Mouse (Mus musculus): ENCODE results near the gene Aff4. TPM values are rescaled to one million over a fixed set of nuclear protein-coding genes. Genes with fewer than 3 reads are reported as not detected.
"Not testable (repeated sequence)": the region's sequence is repeated elsewhere in the genome, so short reads cannot be mapped to it uniquely, and the experiment has no call there.

Aff4 gene
- polyA plus RNA-seq, 1 experiment from 2014 or later = 20.5 TPM

GRCm38 (mm10) chr11:53413871-53414270, 63.2 kb downstream of the Aff4 start:
- Histone ChIP-seq H3K4me1 (ENCODE audit: control insufficient read depth, insufficient read depth, low read length) (no peaks in the 10 kb centered on the region), H3K27ac (ENCODE audit: low read length) (no peak overlapping the region), H3K9me3 (replicated peaks; ENCODE audit: control insufficient read depth, low read length) (no peaks in the 10 kb centered on the region), H3K4me2 (ENCODE audit: low read depth, low read length) (no peak overlapping the region), H3K27me3 (ENCODE audit: control insufficient read depth, insufficient read depth, low read length) (no peaks in the 10 kb centered on the region), H3K9ac (ENCODE audit: low read length) (no peak overlapping the region), H3K4me3 (replicated peaks; ENCODE audit: low read length) (no peak overlapping the region), H3K36me3 (ENCODE audit: control insufficient read depth, insufficient read depth, low read length) (peaks cover 38% of the 10 kb centered on the region)
- WGBS = 92% methylated on average over 4 of the region's 4 CpGs
- no peak for ATAC-seq (ENCODE audit: insufficient read depth, low FRiP score)

- Histone ChIP-seq H3K4me1 (ENCODE audit: control insufficient read depth, insufficient read depth, low read length) (no peaks in the 10 kb centered on the region), H3K27me3 (ENCODE audit: control insufficient read depth, insufficient read depth, low read length) (no peaks in the 10 kb centered on the region), H3K4me3 (replicated peaks; ENCODE audit: low read length) (no peak overlapping the region), H3K36me3 (ENCODE audit: control insufficient read depth, insufficient read depth, low read length) (peaks cover 24% of the 10 kb centered on the region), H3K9ac (ENCODE audit: low read length) (no peak overlapping the region), H3K4me2 (ENCODE audit: low read depth, low read length) (no peak overlapping the region), H3K9me3 (replicated peaks; ENCODE audit: control insufficient read depth, low read length) (no peaks in the 10 kb centered on the region), H3K27ac (ENCODE audit: low read length) (no peak overlapping the region)
- ATAC-seq (ENCODE audit: insufficient read depth, low FRiP score) = no peak
These were observed 67.4 kb downstream of the Aff4 start for GRCm38 (mm10) chr11:53418048-53418447.

- H3K36me3 ChIP-seq (ENCODE audit: control insufficient read depth, insufficient read depth, low read length) = peaks cover 7% of the 10 kb centered on the region; the same call in 1 of the 2 replicates
- ATAC-seq (ENCODE audit: insufficient read depth, low FRiP score) = no peak
- H3K4me3 ChIP-seq (replicated peaks; ENCODE audit: low read length) = no peak within 1 kb of the TSS
- no peak within 1 kb of the TSS for H3K27ac ChIP-seq (ENCODE audit: low read length)
- no peaks in the 10 kb centered on the region for H3K4me1 ChIP-seq (ENCODE audit: control insufficient read depth, insufficient read depth, low read length)
- WGBS = 76% methylated on average over 4 of the region's 4 CpGs
- H3K27me3 ChIP-seq (ENCODE audit: control insufficient read depth, insufficient read depth, low read length) = no peaks in the 10 kb centered on the region
- H3K9me3 ChIP-seq (replicated peaks; ENCODE audit: control insufficient read depth, low read length) = no peaks in the 10 kb centered on the region
- H3K4me2 ChIP-seq (ENCODE audit: low read depth, low read length) = no peak within 1 kb of the TSS
- no peak within 1 kb of the TSS for H3K9ac ChIP-seq (ENCODE audit: low read length)
These were observed 72.4 kb downstream of the Aff4 start, which contains the start of gene Leap2 for GRCm38 (mm10) chr11:53423036-53423435. Leap2 (minus strand) TSS chr11:53423170.

- H3K36me3 ChIP-seq (ENCODE audit: control insufficient read depth, insufficient read depth, low read length) = 0 out of 2 replicates have a peak, but pooled peaks cover 9% of the 10 kb centered on the region
- WGBS = 66% methylated on average over 2 of the region's 2 CpGs
- H3K4me1 ChIP-seq (ENCODE audit: control insufficient read depth, insufficient read depth, low read length) = peaks cover 7% of the 10 kb centered on the region
- no peak overlapping the region for H3K27ac ChIP-seq (ENCODE audit: low read length)
- H3K4me3 ChIP-seq (replicated peaks; ENCODE audit: low read length) = no peak overlapping the region
- ATAC-seq (ENCODE audit: insufficient read depth, low FRiP score) = no peak
- H3K4me2 ChIP-seq (ENCODE audit: low read depth, low read length) = no peak overlapping the region
- no peak overlapping the region for H3K9ac ChIP-seq (ENCODE audit: low read length)
- H3K27me3 ChIP-seq (ENCODE audit: control insufficient read depth, insufficient read depth, low read length) = no peaks in the 10 kb centered on the region
- H3K9me3 ChIP-seq (replicated peaks; ENCODE audit: control insufficient read depth, low read length) = no peaks in the 10 kb centered on the region
These were observed 74.2 kb downstream of the Aff4 start for GRCm38 (mm10) chr11:53424826-53425225.

DNA sequence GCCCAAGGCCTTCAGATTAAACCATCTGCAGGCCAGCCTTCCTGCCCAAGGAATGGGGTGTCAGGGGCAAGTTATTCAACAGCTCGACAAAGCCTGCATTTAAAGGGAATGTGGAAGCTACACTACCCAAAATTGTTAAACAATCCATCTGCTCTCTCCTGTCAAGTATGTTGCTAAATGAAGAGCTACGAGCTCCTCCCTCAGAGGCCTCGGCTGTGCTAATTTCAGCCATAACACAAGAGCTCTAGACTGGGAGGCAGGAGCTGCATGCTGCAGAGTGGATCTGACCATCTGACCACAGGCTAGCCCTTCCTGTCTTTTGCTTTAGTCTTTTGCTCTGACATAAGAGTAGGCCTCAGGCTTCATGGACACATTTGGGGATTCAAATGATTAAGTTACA, 74.6 kb downstream of the Aff4 start:
- Histone ChIP-seq H3K4me2 (ENCODE audit: low read depth, low read length) (no peak overlapping the region), H3K9ac (ENCODE audit: low read length) (no peak overlapping the region), H3K4me1 (ENCODE audit: control insufficient read depth, insufficient read depth, low read length) (peaks cover 7% of the 10 kb centered on the region), H3K9me3 (replicated peaks; ENCODE audit: control insufficient read depth, low read length) (no peaks in the 10 kb centered on the region), H3K4me3 (replicated peaks; ENCODE audit: low read length) (no peak overlapping the region), H3K27me3 (ENCODE audit: control insufficient read depth, insufficient read depth, low read length) (no peaks in the 10 kb centered on the region), H3K36me3 (ENCODE audit: control insufficient read depth, insufficient read depth, low read length) (0 out of 2 replicates have a peak, but pooled peaks cover 9% of the 10 kb centered on the region), H3K27ac (ENCODE audit: low read length) (no peak overlapping the region)
- WGBS = 35% methylated on average over 3 of the region's 3 CpGs
- no peak for ATAC-seq (ENCODE audit: insufficient read depth, low FRiP score)

DNA sequence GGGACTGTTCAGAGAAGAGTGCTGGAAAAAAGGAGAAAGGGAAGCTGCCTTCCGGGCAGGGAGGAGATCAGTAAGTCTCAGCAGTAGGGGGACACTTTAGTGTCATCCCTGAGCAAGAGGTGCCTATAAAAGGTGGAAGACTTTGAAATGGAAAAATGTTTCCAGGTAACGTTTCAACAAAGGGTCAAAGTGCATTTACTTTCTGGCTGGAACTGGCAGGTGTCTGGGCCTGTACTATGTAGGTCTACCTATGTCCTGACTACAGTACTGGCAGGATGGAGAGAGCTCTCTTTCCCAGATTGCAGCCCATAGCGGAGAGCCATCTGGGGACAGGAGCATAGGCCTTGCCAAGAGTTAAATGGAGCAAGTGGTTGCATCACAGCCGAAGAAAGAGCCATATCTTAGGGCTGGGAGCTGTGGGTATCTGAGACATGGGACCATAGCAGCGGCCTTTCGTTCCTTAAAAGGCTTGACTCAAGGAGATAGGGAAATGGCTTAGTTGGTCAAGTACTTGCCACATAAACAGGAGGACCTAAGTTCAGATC, 75.2 kb downstream of the Aff4 start:
- Histone ChIP-seq H3K9me3 (replicated peaks; ENCODE audit: control insufficient read depth, low read length) (no peaks in the 10 kb centered on the region), H3K27ac (ENCODE audit: low read length) (no peak overlapping the region), H3K4me3 (replicated peaks; ENCODE audit: low read length) (no peak overlapping the region), H3K4me1 (ENCODE audit: control insufficient read depth, insufficient read depth, low read length) (peaks cover 7% of the 10 kb centered on the region), H3K27me3 (ENCODE audit: control insufficient read depth, insufficient read depth, low read length) (no peaks in the 10 kb centered on the region), H3K9ac (ENCODE audit: low read length) (no peak overlapping the region), H3K36me3 (ENCODE audit: control insufficient read depth, insufficient read depth, low read length) (0 out of 2 replicates have a peak, but pooled peaks cover 9% of the 10 kb centered on the region), H3K4me2 (ENCODE audit: low read depth, low read length) (no peak overlapping the region)
- no peak for ATAC-seq (ENCODE audit: insufficient read depth, low FRiP score)
- WGBS = 78% methylated on average over 6 of the region's 6 CpGs

DNA sequence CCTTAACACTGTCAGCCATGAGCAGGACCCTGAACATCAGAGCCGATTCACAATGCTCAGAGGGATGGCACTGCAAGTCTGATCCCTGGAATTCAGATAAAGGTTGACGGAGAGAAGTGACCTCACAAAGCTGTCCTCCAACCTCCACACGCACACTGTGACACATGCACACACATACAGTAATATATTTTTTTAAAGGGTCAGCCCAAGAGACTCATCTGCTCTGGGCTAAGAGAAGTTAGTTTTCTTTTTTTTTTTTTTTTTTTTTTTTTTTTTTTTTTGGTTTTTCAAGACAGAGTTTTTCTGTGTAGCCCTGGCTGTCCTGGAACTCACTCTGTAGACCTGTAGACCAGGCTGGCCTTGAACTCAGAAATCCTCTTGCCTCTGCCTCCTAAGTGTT, 76.3 kb downstream of the Aff4 start:
- H3K4me1 ChIP-seq (ENCODE audit: control insufficient read depth, insufficient read depth, low read length) = peaks cover 12% of the 10 kb centered on the region
- H3K9me3 ChIP-seq (replicated peaks; ENCODE audit: control insufficient read depth, low read length); H3K36me3 ChIP-seq (ENCODE audit: control insufficient read depth, insufficient read depth, low read length); H3K4me3 ChIP-seq (replicated peaks; ENCODE audit: low read length); H3K27ac ChIP-seq (ENCODE audit: low read length); ATAC-seq (ENCODE audit: insufficient read depth, low FRiP score); H3K4me2 ChIP-seq (ENCODE audit: low read depth, low read length); H3K27me3 ChIP-seq (ENCODE audit: control insufficient read depth, insufficient read depth, low read length); H3K9ac ChIP-seq (ENCODE audit: low read length): not testable (repeated sequence)
- 83% methylated on average over 3 of the region's 3 CpGs for WGBS

DNA sequence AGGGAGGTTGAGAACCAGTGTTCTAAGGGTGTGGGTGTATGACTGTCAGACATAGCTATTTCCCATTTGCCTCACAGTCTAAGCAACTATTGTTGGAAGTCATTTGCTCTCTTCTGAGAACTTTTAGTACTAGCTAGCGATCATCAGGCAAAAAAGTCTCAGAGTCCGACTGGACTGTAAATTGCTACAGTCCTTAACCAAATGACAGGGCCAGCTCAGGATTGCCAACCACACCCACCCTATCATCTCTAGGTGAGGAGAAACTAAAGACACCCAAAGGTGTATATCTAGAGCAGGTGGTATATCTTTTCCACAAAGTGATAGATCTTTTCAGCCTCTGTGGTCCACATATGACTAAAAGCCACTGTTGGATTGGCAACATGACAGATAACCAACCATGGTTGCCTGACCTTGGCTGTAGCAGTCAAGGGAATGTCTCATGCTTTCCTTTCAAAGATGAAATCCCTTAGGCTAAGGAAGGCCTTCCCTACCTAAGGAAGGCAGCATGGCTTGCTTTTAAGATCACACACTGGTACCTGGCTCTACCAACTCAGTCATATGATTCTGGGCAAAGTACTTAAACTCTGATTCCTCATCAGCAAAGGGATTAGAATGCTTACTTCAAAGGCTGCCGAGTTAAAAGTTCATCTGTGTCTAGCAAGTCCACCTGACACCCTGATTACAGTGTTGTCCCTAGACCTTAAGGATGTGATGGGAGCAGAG, 77.5 kb downstream of the Aff4 start:
- Histone ChIP-seq H3K9ac (ENCODE audit: low read length) (no peak overlapping the region), H3K4me2 (ENCODE audit: low read depth, low read length) (no peak overlapping the region), H3K9me3 (replicated peaks; ENCODE audit: control insufficient read depth, low read length) (no peaks in the 10 kb centered on the region), H3K4me1 (ENCODE audit: control insufficient read depth, insufficient read depth, low read length) (peaks cover 12% of the 10 kb centered on the region), H3K36me3 (ENCODE audit: control insufficient read depth, insufficient read depth, low read length) (0 out of 2 replicates have a peak, but pooled peaks cover 9% of the 10 kb centered on the region), H3K27me3 (ENCODE audit: control insufficient read depth, insufficient read depth, low read length) (no peaks in the 10 kb centered on the region), H3K27ac (ENCODE audit: low read length) (no peak overlapping the region), H3K4me3 (replicated peaks; ENCODE audit: low read length) (no peak overlapping the region)
- ATAC-seq (ENCODE audit: insufficient read depth, low FRiP score) = no peak
- 86% methylated on average over 3 of the region's 3 CpGs for WGBS

GRCm38 (mm10) chr11:53428716-53429057, 78.1 kb downstream of the Aff4 start:
- Histone ChIP-seq H3K9me3 (replicated peaks; ENCODE audit: control insufficient read depth, low read length) (no peaks in the 10 kb centered on the region), H3K4me1 (ENCODE audit: control insufficient read depth, insufficient read depth, low read length) (peaks cover 12% of the 10 kb centered on the region), H3K4me2 (ENCODE audit: low read depth, low read length) (no peak overlapping the region), H3K27me3 (ENCODE audit: control insufficient read depth, insufficient read depth, low read length) (no peaks in the 10 kb centered on the region), H3K9ac (ENCODE audit: low read length) (no peak overlapping the region), H3K36me3 (ENCODE audit: control insufficient read depth, insufficient read depth, low read length) (0 out of 2 replicates have a peak, but pooled peaks cover 9% of the 10 kb centered on the region), H3K27ac (ENCODE audit: low read length) (no peak overlapping the region), H3K4me3 (replicated peaks; ENCODE audit: low read length) (no peak overlapping the region)
- 95% methylated on average over 5 of the region's 5 CpGs for WGBS
- ATAC-seq (ENCODE audit: insufficient read depth, low FRiP score) = no peak

Data from stomach, embryonic 16.5 days (tissue).